Mouse (Mus musculus) embryo, embryonic 9.5 days (tissue): ENCODE data around the gene Slc35f3.

ENCODE experiments used
- DNase-seq: peaks from one replicate; pipeline ENCODE4 v3.0.0-alpha.2; 2017; ENCODE audit errors: extremely low spot score

Gene Slc35f3

GRCm38 (mm10) chr8:126298296-126299093 lies at the start of gene Slc35f3:
Gene Slc35f3 (plus strand): TSS chr8:126298558.
- DNase-seq, result peak; percentile 45

- no peak for DNase-seq
Measured at GRCm38 (mm10) chr8:126250486-126250885, 47.9 kb upstream of the Slc35f3 start.

GRCm38 (mm10) chr8:126256585-126257391 lies 41.6 kb upstream of the Slc35f3 start:
- peak; percentile 2 for DNase-seq

GRCm38 (mm10) chr8:126257392-126257681 lies 41.0 kb upstream of the Slc35f3 start:
- no peak for DNase-seq

- DNase-seq, result peak; percentile 65
Measured at GRCm38 (mm10) chr8:126258175-126258781, 40.1 kb upstream of the Slc35f3 start.

- no peak for DNase-seq
Measured at GRCm38 (mm10) chr8:126265186-126265585, 33.2 kb upstream of the Slc35f3 start.

- DNase-seq, result peak; percentile 4
Measured at GRCm38 (mm10) chr8:126267118-126267517, 31.2 kb upstream of the Slc35f3 start.

- no peak for DNase-seq
Measured at GRCm38 (mm10) chr8:126269733-126270132, 28.6 kb upstream of the Slc35f3 start.

GRCm38 (mm10) chr8:126272445-126272844 lies 25.9 kb upstream of the Slc35f3 start:
- DNase-seq, result no peak

- DNase-seq, result no peak
Measured at GRCm38 (mm10) chr8:126273066-126273465, 25.3 kb upstream of the Slc35f3 start.

- DNase-seq, result no peak
Measured at GRCm38 (mm10) chr8:126274866-126275360, 23.4 kb upstream of the Slc35f3 start.

GRCm38 (mm10) chr8:126275886-126276285 lies 22.5 kb upstream of the Slc35f3 start:
- no peak for DNase-seq

- no peak for DNase-seq
Measured at GRCm38 (mm10) chr8:126291951-126292350, 6.4 kb upstream of the Slc35f3 start.

GRCm38 (mm10) chr8:126297284-126297845 lies 993 bp upstream of the Slc35f3 start:
- DNase-seq, result peak; percentile 44

- DNase-seq, result no peak
Measured at GRCm38 (mm10) chr8:126299333-126299732, 975 bp downstream of the Slc35f3 start.

GRCm38 (mm10) chr8:126300350-126300749 lies 2.0 kb downstream of the Slc35f3 start:
- no peak for DNase-seq

GRCm38 (mm10) chr8:126301580-126301979 lies 3.2 kb downstream of the Slc35f3 start:
- no peak for DNase-seq

GRCm38 (mm10) chr8:126307164-126307563 lies 8.8 kb downstream of the Slc35f3 start:
- no peak for DNase-seq

- DNase-seq, result no peak
Measured at GRCm38 (mm10) chr8:126309015-126309414, 10.7 kb downstream of the Slc35f3 start.

GRCm38 (mm10) chr8:126324931-126325330 lies 26.6 kb downstream of the Slc35f3 start:
- no peak for DNase-seq

- DNase-seq, result no peak
Measured at GRCm38 (mm10) chr8:126326136-126326535, 27.8 kb downstream of the Slc35f3 start.

- DNase-seq, result no peak
Measured at GRCm38 (mm10) chr8:126326731-126327130, 28.4 kb downstream of the Slc35f3 start.
